Comparison of ENCODE assay signal across 19 mouse cellular contexts in the genomic region with DNA sequence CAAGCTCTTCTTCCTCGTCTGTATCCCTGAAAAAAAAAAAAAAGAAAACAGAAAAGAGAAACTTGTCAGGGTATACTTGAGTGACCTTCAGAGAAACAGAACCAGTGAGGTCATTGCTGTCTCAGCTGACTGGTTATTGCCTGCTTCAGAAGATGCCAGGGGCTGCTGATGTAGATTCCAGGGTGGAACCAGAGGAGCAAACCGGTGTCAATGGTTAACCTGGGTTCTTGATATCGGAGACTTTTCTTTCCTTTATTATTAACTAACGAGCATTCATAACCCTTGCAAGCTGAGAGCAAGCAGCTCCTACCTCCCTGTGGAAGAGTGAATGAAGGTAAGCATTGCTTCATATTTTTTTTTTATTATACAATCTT. TPM values are rescaled to one million over a fixed set of nuclear protein-coding genes. Genes with fewer than 3 reads are reported as not detected.
DNase-seq lines count a peak whose midpoint lies in the region; ATAC-seq lines count a peak whose summit lies in the region.
"Had no signal": no experiment of that assay in that cellular context is flagged by ENCODE, and none has a peak within 500 bp of the region (broad histone marks: within the 10 kb centered on the region; RNA-seq: fewer than 3 reads in every experiment).

Gene Kcnj16, plus strand, starts transcription at position 272 of the 374 bp plus-strand sequence.

- no peak for DNase-seq in left cerebral cortex, adult 18-20 months (ENCODE audit: low spot score in 2 of 2)
- no peak for DNase-seq in left cerebral cortex, adult 9 months (ENCODE audit: low spot score in 2 of 2)
- DNase-seq in kidney, adult 18-20 months = peak; percentile 63
- DNase-seq in kidney, postnatal 36 days = peak; percentile 76 to 94
- peak; percentile 6 for DNase-seq in yolk sac, embryonic 10.5 days (ENCODE audit: low spot score)
- DNase-seq in adrenal gland, adult 18-20 months (ENCODE audit: low spot score in 2 of 2) = no peak
- DNase-seq: cerebellum, postnatal 25 days; gastrocnemius, postnatal 10 days; heart, postnatal 36 days; spleen, adult 18-20 months had no signal

- no peak within 1 kb of the TSS for H3K27ac ChIP-seq in neural tube, embryonic 15.5 days (replicated peaks)
- H3K27ac ChIP-seq: embryonic facial prominence, embryonic 15.5 days; heart, embryonic 10.5 days; liver, embryonic 14.5 days; midbrain, embryonic 15.5 days; neural tube, embryonic 13.5 days had no signal

- no peak within 1 kb of the TSS for H3K4me3 ChIP-seq in neural tube, embryonic 15.5 days (replicated peaks)
- H3K4me3 ChIP-seq: embryonic facial prominence, embryonic 15.5 days; heart, embryonic 10.5 days; midbrain, embryonic 15.5 days; neural tube, embryonic 13.5 days had no signal

- H3K9ac ChIP-seq in neural tube, embryonic 15.5 days (replicated peaks) = no peak within 1 kb of the TSS
- H3K9ac ChIP-seq: embryonic facial prominence, embryonic 15.5 days; liver, embryonic 14.5 days; midbrain, embryonic 15.5 days; neural tube, embryonic 13.5 days had no signal

- H3K4me2 ChIP-seq in neural tube, embryonic 15.5 days = no peak within 1 kb of the TSS
- H3K4me2 ChIP-seq: embryonic facial prominence, embryonic 15.5 days; midbrain, embryonic 15.5 days; neural tube, embryonic 13.5 days had no signal

- no peaks in the 10 kb centered on the region for H3K4me1 ChIP-seq in neural tube, embryonic 15.5 days
- H3K4me1 ChIP-seq: embryonic facial prominence, embryonic 15.5 days; heart, embryonic 10.5 days; midbrain, embryonic 15.5 days; neural tube, embryonic 13.5 days had no signal

- H3K36me3 ChIP-seq in neural tube, embryonic 15.5 days = no peaks in the 10 kb centered on the region
- H3K36me3 ChIP-seq: embryonic facial prominence, embryonic 15.5 days; G1E; heart, embryonic 10.5 days; midbrain, embryonic 15.5 days; neural tube, embryonic 13.5 days had no signal

- no peak for ATAC-seq in neural tube, embryonic 15.5 days (ENCODE audit: low FRiP score)
- ATAC-seq: forebrain, embryonic 14.5 days; midbrain, embryonic 15.5 days had no signal

- 82% methylated on average over 4 of the region's 4 CpGs for WGBS in neural tube, embryonic 15.5 days

- H3K27me3 ChIP-seq in neural tube, embryonic 15.5 days (replicated peaks) = no peaks in the 10 kb centered on the region
- H3K27me3 ChIP-seq: embryonic facial prominence, embryonic 15.5 days; midbrain, embryonic 15.5 days; neural tube, embryonic 13.5 days had no signal

- no peaks in the 10 kb centered on the region for H3K9me3 ChIP-seq in neural tube, embryonic 15.5 days (replicated peaks)
- H3K9me3 ChIP-seq: embryonic facial prominence, embryonic 15.5 days; heart, embryonic 10.5 days; midbrain, embryonic 15.5 days; neural tube, embryonic 13.5 days had no signal

RNA-seq across cellular contexts. Expression of gene Kcnj16, which starts in this region (rescaled TPM):
- total RNA-seq in left cerebral cortex, adult 18-20 months (2021) = 10 to 100 TPM; 25.5 to 27.7 TPM
- polyA plus RNA-seq in neural tube, embryonic 15.5 days (2015; fragmentation: Nextera tagmentation; extraction: Ambion mirVana) = 3.1 and 4.3 TPM in 2 replicates
- total RNA-seq in adrenal gland, adult 18-20 months (2021) = under 1 TPM in 1 of 2 experiments, not detected in 1; 0.43 TPM
- total RNA-seq: G1E had no signal
- polyA plus RNA-seq: C2C12; forebrain, embryonic 14.5 days; G1E had no signal

Comparison
In these comparisons a context has a peak if more than half of its experiments do, and no peak if none do; other contexts are left out.
1. RNA of gene Kcnj16 (total RNA-seq): 25.5 to 27.7 TPM in left cerebral cortex, adult 18-20 months; 0.43 TPM in adrenal gland, adult 18-20 months; every median in the first group is over 10 times any median in the second.
2. DNase-seq: peak in kidney, adult 18-20 months (single experiment), kidney, postnatal 36 days (2 of 2) and yolk sac, embryonic 10.5 days (single experiment); none in left cerebral cortex, adult 18-20 months (0 of 2), left cerebral cortex, adult 9 months (0 of 2) and adrenal gland, adult 18-20 months (0 of 2).